Mouse (Mus musculus): Measurements from ENCODE around the gene Trpv2. TPM values are rescaled to one million over a fixed set of nuclear protein-coding genes. Genes with fewer than 3 reads are reported as not detected.
A peak's percentile ranks its signal among the peaks of the same experiment; 100 is the strongest.

The Trpv2 gene
- total RNA-seq, 2 experiments from 2014 or later = 21.9 to 22.2 TPM

DNA sequence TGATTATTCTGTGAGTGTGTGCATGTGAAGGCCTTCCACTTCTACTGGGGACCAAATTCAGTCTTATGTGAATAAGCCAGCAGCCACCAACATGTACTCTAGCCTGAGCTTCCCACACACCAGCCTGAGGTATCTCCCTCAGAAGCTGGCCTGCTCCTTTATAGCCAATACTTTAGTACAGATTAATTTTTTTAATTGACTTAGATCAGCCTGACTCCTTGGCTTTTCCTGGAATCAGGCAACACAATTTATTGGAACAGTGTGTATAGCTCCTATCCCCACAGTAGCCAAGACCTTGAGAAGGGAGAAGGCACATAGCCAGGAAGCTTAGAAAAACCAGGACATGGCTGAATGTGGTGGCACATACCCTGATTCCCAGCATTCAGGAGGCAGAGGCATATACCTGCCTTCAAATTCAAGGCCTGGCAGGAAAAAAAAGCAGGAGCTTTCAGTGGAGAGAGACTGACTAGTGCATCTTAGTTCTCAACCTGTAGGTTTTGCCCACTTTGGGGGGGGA is 18.3 kb upstream of the Trpv2 start:
- no peak for DNase-seq (ENCODE audit: low spot score in 2 of 2)
- intact Hi-C loops (cut with DNase I) = no loop called here

DNA sequence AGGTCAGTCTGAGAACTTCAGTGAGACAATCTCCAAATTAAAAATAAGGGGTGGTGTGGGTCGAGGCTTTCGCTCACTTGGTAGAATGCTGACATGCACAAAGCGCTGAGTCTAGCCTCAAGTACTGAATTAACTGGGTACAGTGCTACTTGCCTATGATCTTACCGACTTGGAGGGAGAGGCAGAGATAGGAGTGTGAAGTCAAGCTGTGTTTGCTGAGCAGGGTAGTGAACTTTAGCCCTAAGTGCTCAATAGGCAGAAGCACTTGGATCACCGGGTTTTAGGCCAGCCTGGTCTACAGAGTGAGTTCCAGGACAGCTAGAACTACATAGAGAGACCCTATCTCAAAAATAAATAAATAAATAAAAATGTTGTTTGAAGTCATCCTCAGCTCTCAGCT is 17.1 kb upstream of the Trpv2 start:
- intact Hi-C loops (cut with DNase I) = no loop called here
- DNase-seq (ENCODE audit: low spot score in 2 of 2) = no peak

GRCm38 (mm10) chr11:62558152-62558551 is 16.1 kb upstream of the Trpv2 start:
- DNase-seq (ENCODE audit: low spot score in 2 of 2) = no peak
- intact Hi-C loops (cut with DNase I) = no loop called here

DNA sequence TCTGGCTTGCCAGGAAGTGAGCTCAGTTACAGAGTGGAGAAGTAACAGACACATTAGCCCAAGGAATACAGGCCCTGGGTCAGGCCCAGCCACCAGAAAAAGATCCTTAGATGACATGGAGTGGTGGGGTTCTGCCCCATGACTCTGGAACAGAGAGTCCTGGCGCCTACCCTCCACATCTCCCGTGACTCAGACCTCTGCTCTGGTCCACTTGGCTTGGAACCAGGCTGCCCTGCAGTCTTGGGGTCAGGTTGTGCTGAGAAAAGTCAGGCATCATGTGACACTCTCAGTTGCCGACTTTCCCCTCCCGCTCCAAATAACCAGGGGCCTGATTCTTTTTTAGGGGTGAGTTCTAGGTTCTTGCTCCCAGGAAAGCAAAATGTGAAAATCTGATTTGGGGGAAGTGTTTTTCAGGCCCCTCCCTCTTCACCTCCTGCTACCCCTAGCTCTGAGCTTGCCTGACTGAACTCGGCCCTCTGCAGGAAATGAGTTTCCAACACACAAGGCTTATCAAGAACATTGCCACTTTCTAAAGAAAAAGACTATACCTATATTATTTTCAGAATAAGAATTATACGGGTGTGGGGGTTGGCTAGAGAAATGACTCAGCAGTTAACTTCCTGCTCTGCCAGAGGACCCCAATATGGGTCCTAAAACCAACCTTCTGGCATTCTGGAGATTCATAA is 15.2 kb upstream of the Trpv2 start:
- no peak for DNase-seq (ENCODE audit: low spot score in 2 of 2)
- intact Hi-C loops (cut with DNase I) = no loop called here

GRCm38 (mm10) chr11:62560463-62561016 is 13.7 kb upstream of the Trpv2 start:
- no peak for DNase-seq (ENCODE audit: low spot score in 2 of 2)
- intact Hi-C loops (cut with DNase I) = no loop called here

DNA sequence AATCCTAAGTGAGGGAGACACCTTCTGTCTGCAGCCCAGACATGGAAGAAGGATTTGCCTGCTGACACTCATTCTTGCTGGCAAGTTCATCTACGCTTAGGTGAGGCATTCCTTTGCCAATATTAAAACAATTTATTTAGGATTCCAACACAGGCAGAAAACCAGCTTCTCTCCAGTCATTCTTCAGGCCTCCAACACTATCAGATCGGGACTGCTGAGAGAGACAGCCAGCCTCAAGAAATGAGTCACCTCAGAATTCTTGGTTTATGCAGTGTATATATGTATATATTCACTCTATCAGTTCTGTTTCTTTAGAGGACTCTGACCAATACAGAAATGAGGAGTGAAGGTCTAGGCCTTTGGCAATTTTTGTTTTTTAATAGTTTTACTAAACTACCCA is 10.7 kb upstream of the Trpv2 start:
- intact Hi-C loops (cut with DNase I) = no loop called here
- no peak for DNase-seq (ENCODE audit: low spot score in 2 of 2)

- intact Hi-C loops (cut with DNase I) = no loop called here
- DNase-seq (ENCODE audit: low spot score in 2 of 2) = no peak
Measured at GRCm38 (mm10) chr11:62565747-62566146, 8.5 kb upstream of the Trpv2 start.

DNA sequence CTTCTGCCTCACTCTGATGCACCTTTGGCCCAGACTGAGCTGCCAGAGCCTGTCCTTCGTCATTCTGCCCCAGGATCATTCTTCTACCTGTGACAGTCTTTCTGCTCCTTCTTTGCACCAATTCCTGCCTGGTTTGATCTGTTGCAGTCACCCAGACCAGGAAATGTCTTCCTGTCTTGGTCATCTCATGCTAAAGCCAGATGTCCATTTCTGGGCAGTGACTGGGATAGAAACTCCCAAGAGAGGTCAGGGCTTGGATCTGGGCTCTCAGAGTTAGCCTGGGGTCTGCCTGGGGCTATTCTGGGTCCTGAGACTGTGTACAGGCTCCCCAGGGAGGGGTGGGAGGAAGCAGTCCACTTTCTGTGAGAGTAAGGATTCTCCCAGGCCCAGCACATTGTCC is 8.1 kb upstream of the Trpv2 start:
- intact Hi-C loops (cut with DNase I) = no loop called here
- no peak for DNase-seq (ENCODE audit: low spot score in 2 of 2)

- intact Hi-C loops (cut with DNase I) = no loop called here
- DNase-seq (ENCODE audit: low spot score in 2 of 2) = no peak
Measured at GRCm38 (mm10) chr11:62568300-62568699, 6.0 kb upstream of the Trpv2 start.

- DNase-seq (ENCODE audit: low spot score in 2 of 2) = no peak
- intact Hi-C loops (cut with DNase I) = no loop called here
Measured at GRCm38 (mm10) chr11:62574703-62575085, 408 bp downstream of the Trpv2 start.

GRCm38 (mm10) chr11:62575297-62575658 is 992 bp downstream of the Trpv2 start:
- peak; percentile 88 to 91 for DNase-seq (ENCODE audit: low spot score in 2 of 2)
- intact Hi-C loops (cut with DNase I) = no loop called here

GRCm38 (mm10) chr11:62575659-62576438 is 1.6 kb downstream of the Trpv2 start:
- intact Hi-C loops (cut with DNase I) = no loop called here
- peak; percentile 58 to 69 for DNase-seq (ENCODE audit: low spot score in 2 of 2)

DNA sequence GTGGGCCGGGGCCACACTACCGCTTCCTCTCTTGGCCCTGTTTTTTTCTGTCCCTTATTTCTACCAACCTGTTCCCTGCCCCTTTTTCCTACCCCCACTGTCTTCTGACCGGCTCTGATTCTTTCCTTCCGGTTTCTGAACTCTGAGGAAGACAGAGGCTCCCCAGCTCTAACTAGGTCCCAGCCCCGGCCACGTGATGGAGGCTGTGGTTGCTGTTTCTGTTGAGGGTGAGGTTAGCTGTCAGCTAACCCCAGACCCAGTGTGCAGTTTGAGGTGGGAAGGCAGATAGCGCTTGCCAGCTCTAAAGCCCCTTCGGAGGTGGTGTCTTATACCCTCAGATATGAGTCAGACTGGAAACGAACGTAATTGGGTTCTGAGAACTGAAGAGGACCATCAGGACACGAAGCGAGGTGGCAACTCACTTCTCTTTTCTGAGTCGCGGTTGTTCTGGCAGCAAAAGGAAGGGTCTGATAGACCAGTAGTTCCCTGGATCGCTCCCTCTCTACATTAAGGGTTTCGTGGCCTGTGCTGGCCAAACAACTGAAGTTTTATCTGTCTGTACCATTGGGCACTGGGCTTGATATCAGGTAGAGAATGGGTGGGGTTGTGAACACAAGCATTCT is 2.4 kb downstream of the Trpv2 start:
- DNase-seq (ENCODE audit: low spot score in 2 of 2) = peak in 1 of 2 experiments; percentile 34
- intact Hi-C loops (cut with DNase I) = no loop called here

GRCm38 (mm10) chr11:62583031-62583430 is 8.7 kb downstream of the Trpv2 start:
- no peak for DNase-seq (ENCODE audit: low spot score in 2 of 2)
- intact Hi-C loops (cut with DNase I) = no loop called here

DNA sequence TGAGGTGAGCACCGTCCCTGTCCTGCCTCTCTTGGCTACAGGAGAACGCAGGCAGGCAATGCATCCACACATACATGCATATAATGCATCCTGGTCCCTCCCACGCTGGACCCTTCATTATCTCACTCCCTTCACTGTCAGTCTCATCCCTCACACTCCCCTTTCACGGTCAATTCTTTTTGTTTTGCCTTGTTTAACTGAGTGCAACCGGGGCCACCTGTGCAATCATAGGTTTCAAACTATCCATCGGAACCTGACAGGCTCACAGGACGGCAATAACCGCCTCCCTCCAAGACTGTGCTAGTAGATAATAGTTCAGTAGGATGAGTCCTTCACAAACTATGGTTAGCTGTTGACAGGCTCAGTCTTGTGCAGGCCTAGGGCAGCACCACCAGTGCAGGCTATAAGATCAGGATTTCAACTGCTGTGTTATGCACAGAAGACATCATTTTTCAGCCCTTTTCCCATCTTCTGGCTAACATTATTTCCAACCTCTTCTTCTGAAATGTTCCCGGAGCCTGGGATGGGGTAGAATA is 10.5 kb downstream of the Trpv2 start:
- no peak for DNase-seq (ENCODE audit: low spot score in 2 of 2)
- intact Hi-C loops (cut with DNase I) = no loop called here

- intact Hi-C loops (cut with DNase I) = no loop called here
- no peak for DNase-seq (ENCODE audit: low spot score in 2 of 2)
Measured at GRCm38 (mm10) chr11:62587034-62587433, 12.7 kb downstream of the Trpv2 start.

DNA sequence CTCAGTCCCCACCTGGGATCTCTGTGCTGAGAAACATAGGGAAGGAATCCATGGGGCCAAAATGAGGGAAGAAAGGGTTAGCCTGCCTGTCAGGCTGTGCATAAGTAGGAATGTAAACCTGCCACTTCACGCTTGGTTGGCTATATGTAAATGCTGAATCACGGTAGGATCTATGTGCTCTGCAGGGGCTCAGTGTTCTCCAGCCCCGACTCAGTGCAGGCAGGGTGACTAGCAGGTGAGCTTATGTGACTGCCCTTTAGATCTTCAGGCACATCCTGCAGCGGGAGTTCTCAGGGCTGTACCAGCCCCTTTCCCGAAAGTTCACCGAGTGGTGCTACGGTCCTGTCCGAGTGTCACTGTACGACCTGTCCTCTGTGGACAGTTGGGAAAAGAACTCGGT is 15.1 kb downstream of the Trpv2 start:
- intact Hi-C loops (cut with DNase I) = no loop called here
- no peak for DNase-seq (ENCODE audit: low spot score in 2 of 2)

DNA sequence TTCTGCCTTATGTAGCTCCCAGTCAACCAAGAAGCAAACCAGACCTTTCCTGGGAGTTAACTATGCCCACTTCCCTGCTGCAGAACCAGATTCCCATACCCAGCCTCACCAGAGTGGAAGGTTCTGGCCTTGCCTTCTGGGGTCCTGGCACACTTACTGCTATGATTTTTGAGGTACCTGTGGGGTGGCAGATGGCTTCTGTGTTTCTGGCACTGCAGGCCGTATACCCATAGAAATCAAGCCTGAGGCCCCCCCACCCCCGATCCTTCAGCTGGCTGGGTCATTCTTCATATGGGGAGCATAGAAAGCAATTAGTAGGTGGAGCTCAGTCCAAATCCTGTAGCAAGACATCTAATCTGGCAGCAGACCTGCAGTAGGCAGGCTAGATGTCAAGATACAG is 16.7 kb downstream of the Trpv2 start:
- intact Hi-C loops (cut with DNase I) = no loop called here
- no peak for DNase-seq (ENCODE audit: low spot score in 2 of 2)

DNA sequence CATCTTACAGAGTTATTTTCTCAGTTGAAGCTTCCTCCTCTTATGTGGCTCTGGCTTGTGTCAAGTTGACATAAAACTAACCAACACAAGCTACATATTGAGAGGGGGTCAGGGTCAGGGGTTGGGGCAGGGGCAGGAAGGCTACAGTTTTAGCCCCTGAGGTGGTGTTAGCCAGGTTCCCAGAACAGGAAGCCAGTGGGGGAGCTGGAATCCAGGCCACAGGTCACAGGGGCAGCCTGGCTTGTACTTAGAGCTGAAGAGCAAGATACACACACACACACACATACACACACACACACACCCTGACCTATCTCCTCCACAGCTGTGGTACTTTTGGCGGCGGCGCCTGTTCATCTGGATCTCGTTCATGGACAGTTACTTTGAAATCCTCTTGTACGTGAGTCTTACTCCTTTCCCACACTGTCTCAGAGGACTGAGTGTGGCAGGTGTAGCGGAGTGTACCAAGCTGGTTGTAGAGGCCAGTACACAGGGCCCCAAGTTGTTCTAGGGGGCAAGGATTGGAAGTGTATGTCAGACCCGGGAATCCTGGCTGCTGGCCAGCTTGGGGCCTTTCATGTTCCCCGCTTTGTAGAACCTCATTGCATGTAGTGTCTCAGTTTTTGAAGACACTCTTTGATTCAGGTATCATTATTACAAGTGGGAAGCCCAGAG is 17.8 kb downstream of the Trpv2 start:
- intact Hi-C loops (cut with DNase I) = no loop called here
- no peak for DNase-seq (ENCODE audit: low spot score in 2 of 2)

DNA sequence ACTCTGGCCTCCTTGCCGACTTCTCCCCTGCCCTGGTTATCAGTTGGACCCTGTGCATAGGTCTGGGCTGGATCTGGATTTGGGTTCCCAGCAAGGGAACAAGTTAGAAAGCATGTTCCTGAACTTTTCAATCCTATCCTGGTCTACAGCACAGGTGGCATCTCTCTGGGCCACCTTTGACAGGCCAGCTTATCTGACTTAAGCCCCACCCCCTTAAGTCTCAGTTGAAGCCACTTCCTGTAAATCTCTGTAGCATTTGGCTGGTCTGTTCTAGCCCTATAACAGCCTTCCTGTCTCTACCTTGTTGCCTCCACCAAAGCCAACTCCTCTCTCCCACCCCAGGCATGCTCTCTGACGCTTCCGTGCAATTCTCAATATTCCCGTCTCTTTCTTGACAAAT is 24.3 kb downstream of the Trpv2 start:
- intact Hi-C loops (cut with DNase I) = no loop called here

More for the DNA sequence above, 24.3 kb downstream of the Trpv2 start:
- no peak for DNase-seq (ENCODE audit: low spot score in 2 of 2)

All from left cerebral cortex, postnatal 14 days (tissue).